Mouse (Mus musculus): ENCODE measurements around the gene Gm49387.

Gm49387 gene

GRCm38 (mm10) chr14:31640346-31640889 is at the start of gene Gm49387:
Gene Gm49387, minus strand, starts transcription at chr14:31640878.
- no peak for DNase-seq (ENCODE audit: low read depth, low spot score)

GRCm38 (mm10) chr14:31686231-31686630 is 45.6 kb upstream of the Gm49387 start:
- no peak for DNase-seq (ENCODE audit: low read depth, low spot score)

DNA sequence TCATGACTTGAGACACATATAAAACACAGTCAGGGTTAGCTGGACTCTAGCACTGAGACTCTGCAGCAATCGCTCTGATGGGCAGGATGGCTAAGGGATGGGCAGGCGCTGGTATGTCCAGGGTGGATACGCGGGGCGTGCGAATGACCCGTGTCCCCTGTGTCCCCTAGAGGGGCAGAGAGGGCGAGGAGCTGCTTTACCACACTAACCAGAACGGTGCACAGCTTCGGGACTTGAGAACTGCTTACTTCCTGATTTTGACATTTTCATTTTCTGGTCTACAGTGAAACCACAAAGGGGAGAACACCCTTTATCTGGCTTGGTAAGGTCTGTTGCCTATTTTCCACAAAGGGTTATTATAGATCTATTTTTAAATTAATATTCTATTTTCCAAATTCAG is 45.0 kb upstream of the Gm49387 start:
- DNase-seq (ENCODE audit: low read depth, low spot score), result peak; percentile 48

- peak; percentile 69 for DNase-seq (ENCODE audit: low read depth, low spot score)
These were observed 43.8 kb upstream of the Gm49387 start for GRCm38 (mm10) chr14:31684343-31685040.

DNA sequence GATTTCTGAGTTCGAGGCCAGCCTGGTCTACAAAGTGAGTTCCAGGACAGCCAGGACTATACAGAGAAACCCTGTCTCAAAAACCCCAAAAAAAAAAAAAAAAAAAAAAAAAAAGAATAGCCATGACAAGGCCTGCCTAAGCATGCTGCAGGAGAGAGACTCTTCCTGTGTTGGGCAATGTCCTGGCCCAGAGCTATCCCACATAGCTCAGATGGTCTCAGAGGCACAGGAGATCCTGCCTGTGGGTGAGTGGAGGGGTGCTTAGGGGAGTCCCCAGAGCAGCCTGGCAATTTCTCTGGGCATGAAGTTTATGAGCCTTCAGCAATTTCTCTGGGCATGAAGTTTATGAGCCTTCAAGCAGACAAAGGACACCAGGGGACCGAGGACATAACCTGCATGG is 42.9 kb upstream of the Gm49387 start:
- no peak for DNase-seq (ENCODE audit: low read depth, low spot score)

GRCm38 (mm10) chr14:31681931-31682555 is 41.4 kb upstream of the Gm49387 start:
- DNase-seq (ENCODE audit: low read depth, low spot score), result no peak

DNA sequence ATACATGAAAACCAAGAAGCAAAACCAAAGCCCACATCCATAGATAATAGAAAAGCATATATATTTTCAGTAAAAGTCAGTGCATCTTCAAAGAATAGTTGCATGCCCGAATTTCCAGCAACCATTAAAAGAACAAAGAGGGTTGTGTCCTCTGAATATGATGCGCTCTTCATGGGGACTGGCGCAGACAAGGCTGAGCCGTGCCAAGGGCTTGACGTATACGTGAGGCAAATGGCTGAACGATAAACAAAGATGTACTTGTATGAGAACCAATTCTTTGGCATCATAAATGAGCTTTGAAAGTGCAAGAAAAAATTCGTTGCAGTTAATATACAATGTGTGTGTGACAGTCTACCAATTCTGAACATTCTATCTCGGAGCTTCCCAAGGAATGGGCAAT is 40.6 kb upstream of the Gm49387 start:
- no peak for DNase-seq (ENCODE audit: low read depth, low spot score)

GRCm38 (mm10) chr14:31680656-31681055 is 40.0 kb upstream of the Gm49387 start:
- DNase-seq (ENCODE audit: low read depth, low spot score), result no peak

DNA sequence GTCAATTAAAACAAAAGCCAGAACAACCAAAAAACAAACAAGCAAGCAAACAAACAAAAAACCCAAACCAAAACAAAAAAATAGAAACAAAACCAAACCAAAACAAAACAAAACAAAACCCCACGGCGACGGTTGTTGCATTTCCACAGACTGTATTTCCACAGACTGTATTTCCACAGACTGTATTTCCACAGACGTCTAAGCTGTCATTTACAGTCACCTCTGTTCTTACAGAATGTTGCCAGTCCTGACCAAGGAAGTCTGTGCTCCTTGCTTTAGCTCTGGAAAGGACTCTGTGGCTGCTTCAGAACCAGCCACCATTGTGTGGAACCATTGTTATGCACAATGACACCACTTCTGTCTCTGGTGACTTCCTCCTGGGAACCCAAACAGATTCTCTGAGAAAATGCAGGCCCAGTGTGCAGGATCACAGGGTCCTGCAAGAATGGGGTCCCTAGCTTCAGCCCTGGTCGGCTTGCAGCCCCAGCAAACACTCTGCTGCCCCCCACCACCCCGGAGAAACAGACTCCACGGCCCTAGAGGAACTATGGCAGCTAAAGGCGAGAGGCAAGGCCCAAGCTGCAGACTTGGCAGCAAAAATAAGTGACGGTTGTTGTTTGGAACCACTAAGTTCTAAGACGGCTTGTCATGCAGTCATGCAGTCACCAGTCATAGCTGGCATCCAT is 31.1 kb upstream of the Gm49387 start:
- DNase-seq (ENCODE audit: low read depth, low spot score), result no peak

GRCm38 (mm10) chr14:31669642-31670490 is 29.2 kb upstream of the Gm49387 start:
- peak; percentile 88 for DNase-seq (ENCODE audit: low read depth, low spot score)

GRCm38 (mm10) chr14:31669161-31669611 is 28.5 kb upstream of the Gm49387 start:
- DNase-seq (ENCODE audit: low read depth, low spot score), result peak; percentile 31

DNA sequence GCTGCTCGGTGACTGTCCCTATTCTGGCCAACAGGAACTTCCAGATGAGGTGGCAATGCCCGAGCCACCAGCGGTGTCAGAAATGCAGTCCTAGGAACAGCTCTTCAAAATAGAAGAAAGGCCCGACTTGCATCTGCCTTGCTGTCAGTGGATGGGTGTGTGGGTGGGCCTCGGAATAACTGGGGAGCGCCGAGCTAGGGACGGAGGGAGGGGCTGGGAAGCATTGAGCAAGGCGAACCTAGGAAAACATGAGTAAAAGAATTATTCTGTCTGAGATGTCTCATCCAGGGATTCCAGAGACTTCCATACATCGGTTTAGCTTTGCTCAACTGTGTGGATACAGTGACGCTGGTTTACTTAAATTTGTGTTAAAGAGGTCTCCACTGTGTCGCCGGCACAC is 27.6 kb upstream of the Gm49387 start:
- DNase-seq (ENCODE audit: low read depth, low spot score), result no peak

- DNase-seq (ENCODE audit: low read depth, low spot score), result no peak
These were observed 27.1 kb upstream of the Gm49387 start for GRCm38 (mm10) chr14:31667741-31668140.

- DNase-seq (ENCODE audit: low read depth, low spot score), result no peak
These were observed 26.4 kb upstream of the Gm49387 start for GRCm38 (mm10) chr14:31666931-31667705.

- no peak for DNase-seq (ENCODE audit: low read depth, low spot score)
These were observed 24.9 kb upstream of the Gm49387 start for GRCm38 (mm10) chr14:31665566-31665940.

DNA sequence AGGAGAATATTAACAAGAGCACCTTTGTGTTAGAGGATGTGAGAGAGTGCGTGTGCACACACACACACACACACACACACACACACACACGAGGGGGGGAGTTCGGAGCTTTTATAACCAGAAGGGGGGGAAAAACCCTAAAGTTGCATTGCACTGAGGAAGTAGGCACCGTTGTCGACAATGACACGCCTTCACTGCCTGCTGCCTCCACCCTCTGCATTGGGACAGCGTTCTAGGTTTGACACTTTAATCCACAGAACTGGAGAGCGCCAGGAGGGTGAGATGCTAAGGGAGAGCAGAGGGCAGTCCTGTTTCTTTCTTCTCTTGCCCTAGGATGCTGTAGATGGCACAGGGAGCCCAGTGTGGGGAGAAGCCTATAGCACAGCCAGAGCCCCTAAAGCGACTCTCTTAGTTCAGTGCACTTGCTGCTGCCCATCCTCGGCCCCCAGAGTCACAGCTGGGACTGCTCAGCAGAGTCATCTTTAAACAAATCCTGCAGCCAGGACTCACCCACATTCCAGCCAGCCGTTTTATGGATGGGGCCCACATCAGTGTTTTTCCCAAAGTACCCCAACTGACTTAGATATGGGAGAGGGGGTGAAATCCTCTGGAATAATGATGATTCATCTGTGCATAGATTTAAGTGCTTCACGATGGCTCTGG is 24.4 kb upstream of the Gm49387 start:
- DNase-seq (ENCODE audit: low read depth, low spot score), result peak; percentile 82

- no peak for DNase-seq (ENCODE audit: low read depth, low spot score)
These were observed 23.6 kb upstream of the Gm49387 start for GRCm38 (mm10) chr14:31664100-31664902.

DNA sequence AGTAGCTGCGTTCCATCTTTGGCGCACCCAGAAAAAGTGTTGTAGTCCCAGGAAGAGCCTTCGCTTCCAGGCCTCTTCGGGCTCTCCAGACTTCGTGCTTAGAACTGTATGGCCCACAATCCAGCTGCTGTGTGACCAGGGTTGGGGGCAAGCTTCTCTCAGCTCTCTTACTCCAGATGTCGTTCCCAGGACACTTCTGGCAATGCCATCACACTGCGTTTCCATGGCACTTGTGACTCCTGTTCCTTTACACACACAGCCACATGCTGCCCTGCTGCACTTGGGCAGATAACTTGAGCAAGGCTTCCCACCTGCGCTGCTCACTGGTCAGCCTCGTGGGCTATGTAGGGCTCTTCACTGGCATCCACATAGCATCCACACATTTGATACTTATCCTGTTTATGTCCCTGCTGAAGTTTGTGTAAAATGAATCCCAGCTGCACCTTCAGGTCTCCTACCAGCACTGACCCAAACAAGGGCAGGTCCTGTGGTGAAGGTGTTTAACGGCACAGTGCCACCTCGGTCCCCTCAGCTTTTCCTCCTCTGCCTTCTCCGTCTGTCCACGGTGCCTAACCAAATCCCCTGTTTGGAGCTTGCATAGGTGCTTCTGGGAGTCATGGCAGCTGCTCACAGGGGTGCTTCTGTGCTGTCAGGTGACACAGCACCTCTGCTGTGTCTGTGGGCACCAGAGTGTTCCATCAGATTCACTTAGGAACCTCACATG is 22.9 kb upstream of the Gm49387 start:
- no peak for DNase-seq (ENCODE audit: low read depth, low spot score)

Measured in CD4-positive helper T cell, adult 2 months (primary cell).